Mouse (Mus musculus): ENCODE measurements around the gene Snf8.
A peak's percentile ranks its signal among the peaks of the same experiment; 100 is the strongest.

Snf8 gene

DNA sequence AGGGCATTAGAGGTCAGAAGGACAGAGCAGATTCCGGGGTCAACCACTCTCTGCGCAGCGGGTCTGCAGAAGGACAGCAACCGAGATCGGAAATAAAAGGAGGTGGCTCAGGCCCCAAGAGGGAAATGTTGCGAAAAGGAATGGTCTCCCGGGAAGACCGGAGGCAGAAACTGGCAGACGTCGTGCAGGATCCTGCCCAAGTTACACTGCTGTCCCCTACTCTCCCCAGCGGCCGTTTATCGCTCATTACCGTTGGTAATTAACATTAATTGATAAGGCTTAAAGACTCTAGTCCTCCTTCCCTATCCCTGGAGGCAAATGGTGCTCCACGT is 40.5 kb downstream of the Snf8 start:
- peak; percentile 46 for DNase-seq

DNA sequence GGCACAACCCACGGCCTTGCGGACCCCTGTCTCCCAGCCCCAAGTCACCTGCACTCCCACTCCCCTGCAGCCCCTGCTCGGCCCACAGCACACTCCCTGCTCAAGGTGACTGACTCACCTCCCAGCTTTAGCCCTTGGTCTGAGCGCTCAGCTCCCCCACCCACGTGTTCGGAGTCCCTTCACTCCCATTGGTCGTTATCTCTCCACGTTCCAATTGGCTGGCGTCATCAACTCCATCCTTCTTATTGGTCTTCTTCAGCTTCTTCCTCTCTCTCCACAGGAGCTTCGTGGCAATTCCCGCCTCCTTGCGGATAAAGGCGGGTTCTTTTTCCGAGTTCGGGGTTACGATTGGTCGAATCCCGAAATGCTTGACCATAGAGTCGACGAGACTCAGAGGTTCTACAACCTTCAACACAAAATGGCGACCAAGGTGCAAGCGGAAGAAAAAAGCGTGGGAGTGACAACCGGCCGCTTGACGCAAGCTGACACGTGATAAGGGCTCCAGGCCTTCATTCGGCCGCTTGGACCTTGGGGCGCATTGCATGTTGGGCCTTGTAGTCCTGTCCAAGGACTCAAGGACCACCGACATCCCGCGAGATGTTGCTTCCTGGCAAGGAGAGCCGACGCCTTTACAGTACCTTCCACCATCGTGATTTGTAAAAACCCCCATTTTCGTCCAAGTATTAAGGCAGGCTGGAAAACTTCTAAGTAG is 41.0 kb downstream of the Snf8 start, which contains the start of gene Atp5g1:
Atp5g1 (minus strand) TSS at position 162 of the 712 bp plus-strand sequence.
- peak; percentile 98 for DNase-seq

DNA sequence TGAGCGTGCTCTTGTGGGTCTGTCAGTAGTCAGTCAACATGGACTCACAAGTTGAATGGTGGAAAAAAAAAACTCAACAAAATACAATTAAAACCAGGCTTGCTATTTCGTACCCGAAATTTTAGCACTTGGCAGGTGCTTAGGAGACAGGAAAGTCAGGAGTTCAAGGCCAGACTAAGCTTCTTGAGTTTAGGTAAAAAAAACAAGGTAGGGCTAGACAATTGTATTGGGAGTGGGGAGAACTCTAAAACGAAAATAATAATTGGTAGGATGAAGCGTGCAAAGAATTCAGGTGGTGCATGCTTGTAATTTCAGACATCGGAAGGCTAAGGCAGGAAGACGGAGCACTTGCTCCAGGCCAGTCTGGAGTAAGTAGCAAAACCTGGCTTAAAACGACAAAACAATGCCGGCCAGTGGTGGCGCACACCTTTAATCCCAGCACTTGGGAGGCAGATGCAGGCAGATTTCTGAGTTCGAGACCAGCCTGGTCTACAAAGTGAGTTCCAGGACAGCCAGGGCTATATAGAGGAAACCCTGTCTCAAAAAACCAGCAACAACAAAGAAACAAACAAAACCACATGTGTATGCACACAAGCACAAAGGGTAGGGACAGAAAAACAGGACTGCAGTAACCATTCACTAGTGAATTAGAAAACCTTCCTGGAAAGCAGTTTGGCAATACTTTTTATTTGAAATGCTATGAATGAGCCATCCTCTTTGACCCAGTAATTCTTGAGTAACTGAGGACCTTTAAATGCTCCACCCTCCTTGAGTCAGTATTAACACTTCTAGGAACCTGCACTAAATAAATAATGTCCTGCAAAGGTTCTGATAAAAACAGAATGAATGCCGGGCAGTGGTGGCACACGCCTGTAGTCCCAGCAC is 41.8 kb downstream of the Snf8 start:
- DNase-seq = no peak

DNA sequence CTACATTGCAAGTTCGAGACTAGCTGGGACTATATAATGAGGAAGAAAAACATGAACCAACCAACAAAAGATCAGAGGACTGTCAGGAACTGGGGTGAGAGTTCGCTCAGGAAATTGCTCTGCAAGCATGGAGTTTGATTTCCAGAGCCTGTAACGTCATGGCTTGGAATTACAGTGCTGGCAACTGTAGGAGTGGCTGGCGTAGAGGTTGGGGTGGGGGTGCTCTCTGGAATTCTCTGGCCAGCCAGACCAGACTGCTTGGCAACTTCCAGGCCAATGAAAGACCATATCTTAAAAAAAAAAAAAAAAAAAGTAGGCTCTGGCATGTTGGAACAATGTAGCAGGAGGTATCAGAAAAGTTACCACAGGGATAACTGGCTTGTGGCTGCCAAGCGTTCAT is 46.1 kb downstream of the Snf8 start:
- no peak for DNase-seq

DNA sequence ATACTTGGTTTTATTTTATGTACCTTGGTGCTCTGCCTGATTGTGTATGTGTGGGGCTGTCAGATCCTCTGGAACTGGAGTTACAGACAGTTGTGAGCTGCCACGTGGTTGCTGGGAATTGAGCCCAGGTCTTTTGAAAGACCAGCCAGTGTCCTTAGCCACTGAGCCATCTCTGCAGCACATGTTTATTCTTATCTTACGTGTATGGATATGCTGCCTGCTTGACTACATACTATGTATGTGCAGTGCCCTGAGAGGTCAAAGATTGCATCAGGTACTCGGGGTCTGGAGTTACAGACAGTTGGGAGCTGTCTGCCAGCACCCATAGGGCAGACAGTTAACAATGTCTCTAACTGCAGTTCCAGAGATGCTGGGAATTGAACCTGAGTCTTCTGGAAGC is 48.0 kb downstream of the Snf8 start:
- no peak for DNase-seq

DNA sequence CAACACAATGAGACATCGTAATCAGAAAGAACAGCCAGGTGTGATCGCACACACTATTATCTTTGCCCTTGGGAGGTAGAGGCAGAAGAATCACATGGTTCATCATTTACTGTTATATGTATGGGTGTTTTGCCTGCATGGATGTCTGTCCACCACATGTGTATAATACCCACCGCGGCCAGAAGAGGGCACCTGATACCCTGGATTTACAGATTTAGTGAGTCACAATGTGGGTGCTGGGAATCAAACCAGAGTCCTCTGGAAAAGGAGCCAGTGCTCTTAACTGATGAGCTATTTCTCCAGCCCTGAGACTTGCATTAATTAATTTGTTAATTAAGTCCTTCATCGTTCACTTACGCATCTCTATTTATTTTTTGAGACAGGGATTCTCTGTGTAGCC is 53.3 kb downstream of the Snf8 start:
- no peak for DNase-seq

DNA sequence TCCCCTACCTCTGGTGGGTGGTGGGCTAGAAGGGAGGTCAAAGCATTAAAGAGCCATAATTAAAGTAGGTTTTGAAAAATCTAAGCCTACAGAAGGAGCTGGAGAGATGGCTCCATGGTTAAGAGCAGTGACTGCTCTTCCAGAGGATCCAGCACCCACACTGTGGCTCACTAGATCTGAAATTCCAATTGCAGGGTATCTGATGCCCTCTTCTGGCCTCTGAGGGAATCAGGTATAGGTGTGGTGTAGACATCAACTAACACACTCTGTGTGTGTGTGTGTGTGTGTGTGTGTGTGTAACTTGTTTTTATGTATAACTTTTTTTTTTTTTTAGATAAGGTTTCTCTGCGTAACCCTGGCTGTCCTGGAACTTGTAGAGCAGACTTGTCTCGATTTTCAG is 56.4 kb downstream of the Snf8 start:
- DNase-seq = peak; percentile 43

DNA sequence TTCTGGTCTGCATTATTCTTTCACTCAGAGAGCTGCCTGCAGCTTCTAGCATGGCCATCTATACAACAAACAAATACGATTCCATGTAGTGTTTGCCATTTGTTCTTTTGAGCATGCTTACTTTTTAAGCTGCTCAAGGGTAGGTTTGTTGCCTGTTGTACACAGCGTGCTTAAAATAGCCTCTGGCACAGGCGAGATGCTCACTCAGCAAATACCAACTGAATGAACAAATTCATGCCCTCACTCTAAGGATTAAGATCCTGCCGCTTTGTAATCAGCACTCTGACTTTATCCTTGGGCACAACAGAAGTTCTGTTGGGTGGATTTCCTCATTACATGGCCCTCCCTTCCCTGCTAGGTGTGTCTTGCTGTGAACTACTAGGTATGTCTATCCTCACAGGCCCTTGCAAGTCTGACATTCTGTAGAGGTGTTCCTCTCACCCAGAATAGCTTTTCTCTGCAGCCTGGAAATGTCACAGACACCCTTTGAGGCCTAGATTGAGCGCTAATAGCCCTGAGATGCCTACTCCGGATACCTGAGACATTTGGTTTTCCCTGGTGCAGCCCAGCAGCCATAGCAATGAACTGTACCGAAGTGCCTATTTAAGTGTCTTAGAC is 58.1 kb downstream of the Snf8 start:
- no peak for DNase-seq

DNA sequence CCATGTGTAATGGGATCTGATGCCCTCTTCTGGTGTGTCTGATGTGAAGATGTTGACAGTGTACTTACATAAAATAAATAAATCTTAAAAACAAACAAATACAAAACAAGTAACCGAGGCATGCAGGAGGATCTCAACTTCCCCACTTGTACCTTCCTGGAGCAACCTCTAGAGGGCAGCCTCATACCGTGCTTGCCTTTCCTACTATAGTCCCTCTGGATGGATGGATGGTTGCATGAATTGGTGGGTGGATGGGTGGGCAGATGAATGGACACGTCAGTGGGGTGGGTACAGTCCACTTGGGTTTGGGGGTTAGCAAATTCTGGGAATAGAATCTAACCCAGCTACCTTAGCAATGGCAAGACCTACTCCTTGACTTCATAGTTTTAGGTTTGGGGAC is 58.7 kb downstream of the Snf8 start:
- DNase-seq = peak; percentile 73

All from kidney, postnatal 10 days (tissue).